Mouse (Mus musculus): ENCODE data around the gene Osbpl11. TPM values are rescaled to one million over a fixed set of nuclear protein-coding genes. Genes with fewer than 3 reads are reported as not detected.

The Osbpl11 gene
- polyA plus RNA-seq, 1 experiment from 2014 or later, result 15.8 TPM

GRCm38 (mm10) chr16:33222482-33222881 is 37.6 kb downstream of the Osbpl11 start:
- peaks cover 30% of the 10 kb centered on the region for H3K36me3 ChIP-seq (ENCODE audit: insufficient read depth, low read length)
- H3K27me3 ChIP-seq (ENCODE audit: insufficient read depth, low read length), result no peaks in the 10 kb centered on the region
- no peak overlapping the region for H3K4me3 ChIP-seq (ENCODE audit: low read length)
- H3K4me1 ChIP-seq (ENCODE audit: insufficient read depth, low read length), result no peaks in the 10 kb centered on the region
- ATAC-seq (ENCODE audit: low FRiP score, low TSS enrichment), result no peak
- H3K27ac ChIP-seq (ENCODE audit: low read length), result no peak overlapping the region
- no peak overlapping the region for H3K4me2 ChIP-seq (replicated peaks; ENCODE audit: low read depth, low read length)
- no peak overlapping the region for H3K9ac ChIP-seq (replicated peaks; ENCODE audit: low read length)
- 93% methylated on average over 3 of the region's 3 CpGs for WGBS
- H3K9me3 ChIP-seq (ENCODE audit: low read length), result no peaks in the 10 kb centered on the region

- 75% methylated on average over 5 of the region's 5 CpGs for WGBS
- no peak for ATAC-seq (ENCODE audit: low FRiP score, low TSS enrichment)
These were observed 39.5 kb downstream of the Osbpl11 start for GRCm38 (mm10) chr16:33224381-33224780.

GRCm38 (mm10) chr16:33234128-33234527 is 49.3 kb downstream of the Osbpl11 start:
- 53% methylated on average over 12 of the region's 12 CpGs for WGBS
- Histone ChIP-seq H3K9me3 (ENCODE audit: low read length) (no peaks in the 10 kb centered on the region), H3K9ac (replicated peaks; ENCODE audit: low read length) (no peak overlapping the region), H3K27ac (ENCODE audit: low read length) (peak overlapping the region; percentile 48), H3K4me3 (ENCODE audit: low read length) (no peak overlapping the region), H3K4me1 (ENCODE audit: insufficient read depth, low read length) (peaks cover 12% of the 10 kb centered on the region; the same call in 1 of the 2 replicates), H3K4me2 (replicated peaks; ENCODE audit: low read depth, low read length) (no peak overlapping the region), H3K36me3 (ENCODE audit: insufficient read depth, low read length) (peaks cover 22% of the 10 kb centered on the region), H3K27me3 (ENCODE audit: insufficient read depth, low read length) (no peaks in the 10 kb centered on the region)
- ATAC-seq (ENCODE audit: low FRiP score, low TSS enrichment), result peak; percentile 89

More at GRCm38 (mm10) chr16:33224381-33224780, 39.5 kb downstream of the Osbpl11 start:
- Histone ChIP-seq H3K4me3 (ENCODE audit: low read length) (no peak overlapping the region), H3K27me3 (ENCODE audit: insufficient read depth, low read length) (no peaks in the 10 kb centered on the region), H3K9me3 (ENCODE audit: low read length) (no peaks in the 10 kb centered on the region), H3K9ac (replicated peaks; ENCODE audit: low read length) (no peak overlapping the region), H3K27ac (ENCODE audit: low read length) (no peak overlapping the region), H3K4me2 (replicated peaks; ENCODE audit: low read depth, low read length) (no peak overlapping the region), H3K36me3 (ENCODE audit: insufficient read depth, low read length) (peaks cover 42% of the 10 kb centered on the region), H3K4me1 (ENCODE audit: insufficient read depth, low read length) (no peaks in the 10 kb centered on the region)

- Histone ChIP-seq H3K36me3 (ENCODE audit: insufficient read depth, low read length) (peaks cover 24% of the 10 kb centered on the region), H3K4me2 (replicated peaks; ENCODE audit: low read depth, low read length) (no peak overlapping the region)
- ATAC-seq (ENCODE audit: low FRiP score, low TSS enrichment), result no peak
These were observed 51.3 kb downstream of the Osbpl11 start for GRCm38 (mm10) chr16:33236151-33236550.

GRCm38 (mm10) chr16:33239305-33239704 is 54.4 kb downstream of the Osbpl11 start:
- no peak overlapping the region for H3K9ac ChIP-seq (replicated peaks; ENCODE audit: low read length)
- ATAC-seq (ENCODE audit: low FRiP score, low TSS enrichment), result no peak
- peaks cover 45% of the 10 kb centered on the region for H3K36me3 ChIP-seq (ENCODE audit: insufficient read depth, low read length)
- peaks cover 5% of the 10 kb centered on the region; the same call in 1 of the 2 replicates for H3K4me1 ChIP-seq (ENCODE audit: insufficient read depth, low read length)
- H3K27ac ChIP-seq (ENCODE audit: low read length), result no peak overlapping the region
- no peaks in the 10 kb centered on the region for H3K27me3 ChIP-seq (ENCODE audit: insufficient read depth, low read length)
- H3K9me3 ChIP-seq (ENCODE audit: low read length), result no peaks in the 10 kb centered on the region
- 91% methylated on average over 2 of the region's 2 CpGs for WGBS
- no peak overlapping the region for H3K4me3 ChIP-seq (ENCODE audit: low read length)
- no peak overlapping the region for H3K4me2 ChIP-seq (replicated peaks; ENCODE audit: low read depth, low read length)

More at GRCm38 (mm10) chr16:33236151-33236550, 51.3 kb downstream of the Osbpl11 start:
- no peaks in the 10 kb centered on the region for H3K27me3 ChIP-seq (ENCODE audit: insufficient read depth, low read length)
- H3K9me3 ChIP-seq (ENCODE audit: low read length), result no peaks in the 10 kb centered on the region
- H3K4me3 ChIP-seq (ENCODE audit: low read length), result no peak overlapping the region
- 75% methylated on average over 6 of the region's 6 CpGs for WGBS
- H3K9ac ChIP-seq (replicated peaks; ENCODE audit: low read length), result no peak overlapping the region
- H3K27ac ChIP-seq (ENCODE audit: low read length), result no peak overlapping the region
- peaks cover 12% of the 10 kb centered on the region; the same call in 1 of the 2 replicates for H3K4me1 ChIP-seq (ENCODE audit: insufficient read depth, low read length)

- no peak for ATAC-seq (ENCODE audit: low FRiP score, low TSS enrichment)
These were observed 57.2 kb downstream of the Osbpl11 start for GRCm38 (mm10) chr16:33242046-33242445.

GRCm38 (mm10) chr16:33244136-33244691 is 59.3 kb downstream of the Osbpl11 start:
- no peak overlapping the region for H3K4me2 ChIP-seq (replicated peaks; ENCODE audit: low read depth, low read length)
- no peak overlapping the region for H3K27ac ChIP-seq (ENCODE audit: low read length)
- no peak overlapping the region for H3K9ac ChIP-seq (replicated peaks; ENCODE audit: low read length)
- no peak overlapping the region for H3K4me3 ChIP-seq (ENCODE audit: low read length)
- H3K9me3 ChIP-seq (ENCODE audit: low read length), result no peaks in the 10 kb centered on the region
- no peaks in the 10 kb centered on the region for H3K27me3 ChIP-seq (ENCODE audit: insufficient read depth, low read length)
- no peaks in the 10 kb centered on the region for H3K4me1 ChIP-seq (ENCODE audit: insufficient read depth, low read length)
- peak; percentile 39; the same call in 1 of the 2 replicates for ATAC-seq (ENCODE audit: low FRiP score, low TSS enrichment)
- H3K36me3 ChIP-seq (ENCODE audit: insufficient read depth, low read length), result peaks cover 40% of the 10 kb centered on the region
- 88% methylated on average over 6 of the region's 6 CpGs for WGBS

More at GRCm38 (mm10) chr16:33242046-33242445, 57.2 kb downstream of the Osbpl11 start:
- no peaks in the 10 kb centered on the region for H3K4me1 ChIP-seq (ENCODE audit: insufficient read depth, low read length)
- H3K9ac ChIP-seq (replicated peaks; ENCODE audit: low read length), result no peak overlapping the region
- no peak overlapping the region for H3K27ac ChIP-seq (ENCODE audit: low read length)
- no peak overlapping the region for H3K4me3 ChIP-seq (ENCODE audit: low read length)
- no peaks in the 10 kb centered on the region for H3K9me3 ChIP-seq (ENCODE audit: low read length)
- no peak overlapping the region for H3K4me2 ChIP-seq (replicated peaks; ENCODE audit: low read depth, low read length)
- H3K36me3 ChIP-seq (ENCODE audit: insufficient read depth, low read length), result peaks cover 42% of the 10 kb centered on the region
- no peaks in the 10 kb centered on the region for H3K27me3 ChIP-seq (ENCODE audit: insufficient read depth, low read length)
- WGBS, result 62% methylated on average over 6 of the region's 6 CpGs

GRCm38 (mm10) chr16:33244933-33245470 is 60.1 kb downstream of the Osbpl11 start:
- WGBS, result 93% methylated on average over 9 of the region's 9 CpGs
- ATAC-seq (ENCODE audit: low FRiP score, low TSS enrichment), result no peak
- peaks cover 34% of the 10 kb centered on the region for H3K36me3 ChIP-seq (ENCODE audit: insufficient read depth, low read length)
- no peak overlapping the region for H3K9ac ChIP-seq (replicated peaks; ENCODE audit: low read length)
- no peak overlapping the region for H3K4me2 ChIP-seq (replicated peaks; ENCODE audit: low read depth, low read length)
- H3K9me3 ChIP-seq (ENCODE audit: low read length), result no peaks in the 10 kb centered on the region
- H3K4me1 ChIP-seq (ENCODE audit: insufficient read depth, low read length), result no peaks in the 10 kb centered on the region
- no peak overlapping the region for H3K4me3 ChIP-seq (ENCODE audit: low read length)
- no peaks in the 10 kb centered on the region for H3K27me3 ChIP-seq (ENCODE audit: insufficient read depth, low read length)
- H3K27ac ChIP-seq (ENCODE audit: low read length), result no peak overlapping the region

GRCm38 (mm10) chr16:33246526-33246925 is 61.7 kb downstream of the Osbpl11 start:
- no peak overlapping the region for H3K9ac ChIP-seq (replicated peaks; ENCODE audit: low read length)

GRCm38 (mm10) chr16:33247006-33247405 is 62.1 kb downstream of the Osbpl11 start:
- Histone ChIP-seq H3K9me3 (ENCODE audit: low read length) (no peaks in the 10 kb centered on the region), H3K27me3 (ENCODE audit: insufficient read depth, low read length) (no peaks in the 10 kb centered on the region), H3K9ac (replicated peaks; ENCODE audit: low read length) (no peak overlapping the region), H3K36me3 (ENCODE audit: insufficient read depth, low read length) (peaks cover 21% of the 10 kb centered on the region), H3K4me2 (replicated peaks; ENCODE audit: low read depth, low read length) (no peak overlapping the region), H3K27ac (ENCODE audit: low read length) (no peak overlapping the region), H3K4me3 (ENCODE audit: low read length) (no peak overlapping the region), H3K4me1 (ENCODE audit: insufficient read depth, low read length) (peaks cover 6% of the 10 kb centered on the region; the same call in 1 of the 2 replicates)
- WGBS, result 73% methylated on average over 2 of the region's 2 CpGs
- ATAC-seq (ENCODE audit: low FRiP score, low TSS enrichment), result no peak

More at GRCm38 (mm10) chr16:33246526-33246925, 61.7 kb downstream of the Osbpl11 start:
- Histone ChIP-seq H3K4me2 (replicated peaks; ENCODE audit: low read depth, low read length) (no peak overlapping the region), H3K4me1 (ENCODE audit: insufficient read depth, low read length) (peaks cover 5% of the 10 kb centered on the region; the same call in 1 of the 2 replicates), H3K36me3 (ENCODE audit: insufficient read depth, low read length) (peaks cover 24% of the 10 kb centered on the region), H3K9me3 (ENCODE audit: low read length) (no peaks in the 10 kb centered on the region), H3K4me3 (ENCODE audit: low read length) (no peak overlapping the region), H3K27ac (ENCODE audit: low read length) (no peak overlapping the region), H3K27me3 (ENCODE audit: insufficient read depth, low read length) (no peaks in the 10 kb centered on the region)
- no peak for ATAC-seq (ENCODE audit: low FRiP score, low TSS enrichment)
- 91% methylated on average over 5 of the region's 5 CpGs for WGBS

Measured in kidney, embryonic 16.5 days (tissue).